Mouse (Mus musculus) central nervous system, embryonic 18 days (tissue): ENCODE measurements around the gene Thrap3. TPM values are rescaled to one million over a fixed set of nuclear protein-coding genes. Genes with fewer than 3 reads are reported as not detected.

Experiments used
- polyA plus RNA-seq: library from polyadenylated mRNA; depleted of rRNA; stranded (reverse); fragments of >200 nt; gene quantifications from 2 replicates; pipeline ENCODE4 v1.2.3, GENCODE M21; 2012; rRNA removed

Thrap3 gene
- 98.6 and 98.7 TPM in 2 replicates for polyA plus RNA-seq

GRCm38 (mm10) chr4:126202303-126203181, at the start of gene Thrap3:
Gene Thrap3, minus strand, starts transcription at chr4:126202760.

GRCm38 (mm10) chr4:126163067-126163659, 39.4 kb downstream of the Thrap3 start, which contains the start of gene Sh3d21:
Gene Sh3d21, minus strand, starts transcription at chr4:126163491.

GRCm38 (mm10) chr4:126147533-126148160, 54.9 kb downstream of the Thrap3 start, which contains the start of gene Eva1b:
Gene Eva1b, plus strand, starts transcription at chr4:126147744.

Other genes with a start within 250 kb of the Thrap3 start
- 0.97 and 1.1 TPM in 2 replicates for gene Csf3r, start 178.2 kb downstream of the Thrap3 start, polyA plus RNA-seq
- gene Mrps15, start 155.8 kb downstream of the Thrap3 start, polyA plus RNA-seq: 69.7 and 79.1 TPM in 2 replicates
- gene Oscp1, start 144.2 kb downstream of the Thrap3 start, polyA plus RNA-seq: 8.4 and 12.5 TPM in 2 replicates
- 65.5 and 68.4 TPM in 2 replicates for gene Lsm10, start 106.1 kb downstream of the Thrap3 start, polyA plus RNA-seq
- 13.7 and 14.0 TPM in 2 replicates for gene Stk40, start 98.8 kb downstream of the Thrap3 start, polyA plus RNA-seq
- gene Eva1b, start 55.0 kb downstream of the Thrap3 start, polyA plus RNA-seq: 13.5 and 15.8 TPM in 2 replicates
- 1.1 TPM in 2 replicates for gene Sh3d21, start 39.3 kb downstream of the Thrap3 start, polyA plus RNA-seq
- gene Map7d1, start 53.6 kb upstream of the Thrap3 start, polyA plus RNA-seq: 150 and 154 TPM in 2 replicates
- 170 and 181 TPM in 2 replicates for gene Trappc3, start 59.6 kb upstream of the Thrap3 start, polyA plus RNA-seq
- gene Col8a2, start 84.0 kb upstream of the Thrap3 start, polyA plus RNA-seq: 0.92 and 3.6 TPM in 2 replicates
- gene Adprhl2, start 118.9 kb upstream of the Thrap3 start, polyA plus RNA-seq: 69.2 TPM in 2 replicates
- 20.8 and 26.3 TPM in 2 replicates for gene Tekt2, start 122.9 kb upstream of the Thrap3 start, polyA plus RNA-seq
- gene Ago3, start 226.8 kb upstream of the Thrap3 start, polyA plus RNA-seq: 7.7 and 8.4 TPM in 2 replicates